In the genomic region with DNA sequence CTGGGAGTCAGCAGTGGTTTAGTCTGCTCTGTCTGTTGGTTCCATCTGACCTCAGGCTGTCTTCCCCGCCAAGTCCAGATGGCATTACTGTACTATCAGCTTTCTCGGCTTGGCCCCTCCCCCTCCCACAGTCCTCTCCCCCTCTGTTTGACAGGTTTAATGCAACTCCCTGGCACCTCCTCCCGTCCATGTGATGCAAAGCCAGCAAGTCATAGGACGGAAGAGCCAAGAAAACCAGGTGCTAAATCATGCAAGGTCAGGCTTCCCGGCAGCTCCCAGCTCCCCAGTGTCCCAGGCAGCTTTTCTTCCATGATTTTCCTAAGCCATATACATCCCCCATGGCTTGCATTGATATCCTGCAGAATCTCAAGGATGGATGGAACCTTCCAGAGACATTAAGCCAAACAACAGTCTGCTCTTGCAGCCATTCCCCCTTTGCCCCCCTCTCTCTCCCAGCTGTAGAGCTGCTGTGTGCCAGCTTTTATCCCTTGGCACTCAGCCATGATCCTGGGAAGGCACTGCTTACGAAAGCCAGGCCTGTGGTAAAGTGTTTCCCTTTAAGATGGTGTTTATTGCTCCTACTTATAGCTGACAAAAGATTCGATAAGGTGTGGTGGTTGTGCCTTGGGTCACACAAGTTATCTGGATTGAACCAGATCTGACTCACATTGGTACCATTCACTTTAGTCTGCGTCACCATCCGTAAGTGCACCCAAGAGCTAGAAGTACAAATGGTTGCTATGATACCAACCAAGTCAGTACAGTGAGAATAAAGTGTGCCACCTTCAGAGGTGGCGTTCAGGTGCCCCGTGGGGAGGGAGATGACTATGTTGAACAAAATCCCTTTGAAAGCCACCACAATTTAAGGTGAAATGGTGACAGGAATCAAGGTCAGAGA, we compare ENCODE assay signal across 1 mouse cellular context.
TF ChIP-seq lines count a peak whose summit lies in the region.

No protein-coding gene starts in this region.

TF ChIP-seq in CH12.LX, 34 proteins besides CTCF, POLR2A, EP300 and RAD21 (continued from another document):
- no peak for TF ChIP-seq RCOR1 (conservative IDR thresholded peaks at IDR 0.05; ENCODE audit: low read depth, low read length)
- TF ChIP-seq ETS1 (conservative IDR thresholded peaks at IDR 0.05; ENCODE audit: low read depth, low read length), result peak; percentile 41; the same call in 1 of the 2 replicates
- peak; percentile 72 for TF ChIP-seq TCF12 (IDR thresholded peaks at IDR 0.05; ENCODE audit: low read depth, low read length)
- peak; percentile 24; the same call in 1 of the 2 replicates for TF ChIP-seq BHLHE40 (IDR thresholded peaks at IDR 0.05; ENCODE audit: low read depth, low read length)
- no peak for TF ChIP-seq CHD1 (IDR thresholded peaks at IDR 0.05; ENCODE audit: low read depth, low read length)
- no peak for TF ChIP-seq MAFK (IDR thresholded peaks at IDR 0.05; ENCODE audit: insufficient replicate concordance, low read length)
- TF ChIP-seq IRF4 (IDR thresholded peaks at IDR 0.05; ENCODE audit: low read depth, low read length), result peak; percentile 60; the same call in 1 of the 2 replicates
- peak; percentile 82 for TF ChIP-seq MAX (IDR thresholded peaks at IDR 0.05; ENCODE audit: low read length)
- peak; percentile 37 for TF ChIP-seq TBP (conservative IDR thresholded peaks at IDR 0.05; ENCODE audit: low read depth, low read length)
- no peak for TF ChIP-seq NRF1 (IDR thresholded peaks at IDR 0.05; ENCODE audit: low read depth, low read length)
- 0 out of 2 replicates have a peak, but pooled peaks have one; percentile 59 for TF ChIP-seq MYC (IDR thresholded peaks at IDR 0.05; ENCODE audit: low read depth, low read length)
